Mouse (Mus musculus) c-Kit-positive CD71-positive TER-119-positive erythroid progenitor cells, embryonic 14.5 days (primary cell): ENCODE data around the gene Pamr1.

ENCODE experiments used
- DNase-seq: peaks from one replicate; pipeline ENCODE4 v3.0.0-alpha.2; 2013; ENCODE audit warnings: low spot score

The Pamr1 gene

DNA sequence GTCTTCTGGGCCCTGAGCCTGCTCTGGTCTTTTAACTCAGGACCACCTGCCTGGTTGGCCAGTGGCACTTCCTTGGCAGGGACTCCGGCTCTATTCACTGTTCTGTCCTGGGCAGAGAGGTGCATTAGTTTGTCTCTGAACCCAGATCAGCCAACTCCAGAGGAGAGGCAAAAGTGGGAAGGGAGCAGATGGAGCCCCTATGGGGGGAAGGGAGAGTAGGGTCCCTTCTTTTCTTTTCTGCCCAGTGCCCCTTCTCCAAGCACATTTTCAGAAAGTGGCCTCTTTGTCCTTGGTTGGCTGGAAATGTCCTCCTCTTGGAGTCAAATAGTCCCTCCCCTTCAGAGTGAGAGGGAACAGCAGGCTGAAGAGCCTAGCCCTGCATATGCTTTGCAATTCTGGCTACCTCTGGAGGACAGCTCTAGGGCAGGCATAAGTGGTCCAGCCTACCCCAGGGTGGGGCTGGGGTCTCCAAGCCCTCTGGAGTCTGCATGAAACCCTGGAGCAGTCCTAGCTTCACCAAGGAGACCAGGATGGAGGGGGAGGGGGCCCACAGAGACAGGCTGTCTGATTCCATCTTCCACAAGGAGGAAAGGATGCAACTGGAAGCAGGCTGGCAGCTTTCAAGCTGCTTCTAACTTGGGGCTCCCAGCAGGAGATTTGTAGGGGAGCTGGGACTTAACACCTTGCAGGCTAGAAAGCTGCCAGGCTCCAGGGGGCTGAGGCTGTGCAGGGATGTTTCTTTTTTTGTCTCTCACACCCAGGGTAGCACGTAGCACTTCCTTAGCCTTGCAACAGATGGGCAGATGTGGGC is 49.3 kb downstream of the Pamr1 start:
- DNase-seq = no peak

DNA sequence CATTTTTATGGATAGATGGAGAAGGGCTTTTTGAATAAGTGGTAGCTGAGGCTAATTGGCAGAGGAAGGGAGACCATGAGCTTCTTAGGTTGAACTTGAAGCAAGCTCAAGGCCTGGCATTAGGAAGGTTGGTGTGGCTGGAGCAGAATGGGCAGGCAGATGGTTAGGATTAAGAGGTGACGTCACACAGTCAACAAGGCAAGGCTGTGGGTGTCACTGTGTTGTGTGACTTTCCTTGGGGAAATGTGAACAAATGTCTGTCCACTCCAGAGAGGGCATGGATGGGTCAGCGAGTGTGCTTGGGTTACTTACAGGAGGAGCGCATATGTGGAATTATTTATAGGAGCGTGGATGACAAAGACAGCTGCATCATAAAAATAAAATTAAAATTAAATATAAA is 50.7 kb downstream of the Pamr1 start:
- no peak for DNase-seq

DNA sequence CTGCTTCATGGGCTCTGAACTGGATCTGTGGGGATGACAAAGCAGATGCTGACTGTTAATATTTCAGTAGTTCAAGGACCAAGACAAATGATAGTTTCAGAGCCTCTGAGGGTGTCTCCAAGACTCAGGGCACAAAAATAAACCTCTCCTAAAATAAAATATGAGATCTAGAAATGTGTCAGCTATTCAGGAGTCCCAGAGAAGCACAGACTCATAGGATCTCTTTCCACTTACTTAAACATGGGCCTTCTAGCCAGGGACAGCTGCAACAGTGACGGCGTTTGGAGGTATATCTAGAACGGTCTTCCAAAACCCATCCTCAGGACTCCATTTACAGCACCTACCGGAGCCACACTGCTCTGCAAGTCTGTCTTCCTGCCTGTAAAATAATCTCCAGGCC is 60.7 kb downstream of the Pamr1 start:
- no peak for DNase-seq

DNA sequence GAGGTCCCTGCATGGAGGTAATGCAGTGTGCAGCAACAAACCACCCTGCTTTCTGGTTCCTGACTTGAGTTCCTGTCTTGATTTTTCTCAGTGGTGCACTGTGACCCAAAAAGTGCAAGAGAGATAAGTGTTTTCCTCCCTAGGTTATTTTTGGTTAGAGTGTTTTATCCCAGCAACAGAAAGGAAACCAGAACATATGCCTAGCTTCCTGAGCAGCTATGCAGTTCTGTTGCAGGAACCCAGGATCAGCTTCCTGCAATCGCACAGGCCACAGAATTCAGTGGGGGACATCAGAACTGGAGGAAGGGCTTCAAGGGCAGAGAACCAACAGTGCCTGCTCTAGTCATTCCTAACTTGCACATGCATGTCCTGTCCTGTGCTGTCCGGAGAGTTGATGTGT is 66.8 kb downstream of the Pamr1 start:
- no peak for DNase-seq

DNA sequence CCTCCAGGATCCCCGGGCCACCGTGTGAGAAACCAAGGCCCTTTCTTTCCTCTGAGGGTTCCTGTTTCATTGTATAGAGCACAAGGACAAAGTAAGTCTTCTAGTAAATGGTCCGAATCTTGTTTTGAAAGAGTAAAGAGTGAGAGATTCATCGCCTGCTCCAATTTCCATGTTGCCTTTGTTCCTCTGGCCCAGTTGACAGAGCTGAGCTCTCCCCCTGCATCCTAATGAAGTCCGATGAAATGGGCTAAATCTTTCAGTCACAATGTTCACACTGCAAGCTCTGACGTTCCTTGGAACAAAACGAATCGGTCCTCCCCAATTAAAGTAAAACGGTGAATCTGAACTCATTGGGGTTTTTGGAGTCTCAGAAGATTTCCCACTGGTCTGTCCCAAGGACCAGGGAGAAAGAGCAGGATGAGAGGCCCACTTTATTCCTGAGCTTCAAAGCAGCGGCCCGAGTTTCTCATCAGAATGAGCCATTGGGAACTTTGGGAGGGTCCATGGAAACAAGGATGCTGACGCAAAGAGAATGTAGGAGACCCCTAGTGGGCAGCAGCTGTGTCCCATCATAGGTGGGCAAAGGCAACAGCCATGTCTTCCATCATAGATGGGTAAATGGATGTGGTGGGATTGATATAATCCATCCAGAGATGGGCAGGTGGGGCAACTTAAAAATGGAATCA is 71.1 kb downstream of the Pamr1 start:
- DNase-seq = no peak

DNA sequence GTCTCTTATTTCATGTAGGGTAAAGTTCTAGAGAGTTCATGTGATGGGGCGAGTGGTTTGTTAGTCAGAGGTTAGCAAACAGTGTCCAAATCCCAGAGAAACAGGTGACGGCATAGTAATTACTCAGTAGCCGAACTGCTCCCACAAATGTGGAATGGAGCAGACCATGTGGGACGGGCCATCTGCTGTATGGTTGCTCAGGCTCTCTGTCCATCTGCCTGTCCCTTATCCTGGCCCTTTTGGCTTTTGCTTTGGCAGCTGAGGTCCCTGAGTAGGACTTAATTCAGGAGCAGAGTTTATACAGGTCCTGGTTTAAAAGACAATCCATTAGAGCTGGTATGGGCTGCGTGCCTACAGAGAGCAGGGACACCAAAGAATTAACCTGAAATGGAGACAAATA is 72.4 kb downstream of the Pamr1 start:
- DNase-seq = no peak

DNA sequence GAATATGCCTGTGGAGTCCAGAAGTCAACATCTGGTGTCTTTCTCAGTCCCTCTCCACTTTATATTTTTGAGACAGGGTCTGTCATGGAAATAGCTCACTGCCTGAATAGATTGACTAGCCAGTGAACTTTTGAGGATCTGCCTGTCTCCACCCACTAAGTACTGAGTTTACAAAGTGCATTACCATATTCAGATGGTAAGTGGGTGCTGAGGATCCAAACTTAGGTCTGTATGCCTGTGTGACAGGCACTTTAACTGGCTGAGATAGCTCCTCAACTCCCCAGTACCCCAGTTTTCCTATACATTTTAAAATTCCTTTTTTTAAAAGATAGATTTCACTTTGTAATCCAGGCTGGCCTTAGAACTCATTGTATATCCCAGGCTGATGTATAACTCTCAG is 73.1 kb downstream of the Pamr1 start:
- no peak for DNase-seq

DNA sequence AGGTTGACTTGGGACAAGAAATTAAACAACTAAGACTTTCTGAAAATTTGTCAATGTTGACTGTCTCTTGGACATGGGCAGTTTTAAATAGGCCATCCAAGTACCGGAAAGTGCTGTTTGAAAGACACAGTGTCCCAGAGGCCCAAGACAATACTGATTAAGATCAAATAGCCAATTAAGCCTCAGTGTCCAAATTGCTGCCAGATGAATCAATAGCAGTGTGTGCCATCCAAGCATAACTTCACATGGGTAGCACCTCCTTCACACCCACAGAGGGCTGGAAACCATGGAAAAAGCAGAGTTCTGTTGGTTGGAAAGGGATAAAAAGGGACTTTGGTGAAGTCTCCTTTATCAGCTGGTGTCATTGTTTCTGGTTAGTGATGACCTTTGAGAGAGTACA is 74.7 kb downstream of the Pamr1 start:
- DNase-seq = no peak

DNA sequence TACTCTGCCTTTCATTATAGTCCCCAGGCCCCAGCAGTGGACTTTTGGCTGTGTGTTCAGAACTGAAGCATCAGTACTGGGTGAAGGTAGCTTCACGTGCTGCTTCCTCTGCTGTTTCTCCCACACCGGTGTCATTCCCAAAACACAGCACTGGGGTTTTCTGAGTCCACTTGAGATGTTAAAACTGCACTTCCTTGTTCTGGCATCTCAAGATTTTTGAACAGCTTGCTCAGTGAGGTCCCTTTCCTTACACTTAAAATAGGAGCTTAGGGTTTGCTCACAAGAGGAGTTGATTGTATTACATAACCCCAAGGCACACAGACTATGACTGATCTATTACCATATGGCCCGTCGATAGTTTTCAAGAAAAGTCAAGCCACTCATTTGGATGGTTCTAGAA is 82.5 kb downstream of the Pamr1 start:
- no peak for DNase-seq

DNA sequence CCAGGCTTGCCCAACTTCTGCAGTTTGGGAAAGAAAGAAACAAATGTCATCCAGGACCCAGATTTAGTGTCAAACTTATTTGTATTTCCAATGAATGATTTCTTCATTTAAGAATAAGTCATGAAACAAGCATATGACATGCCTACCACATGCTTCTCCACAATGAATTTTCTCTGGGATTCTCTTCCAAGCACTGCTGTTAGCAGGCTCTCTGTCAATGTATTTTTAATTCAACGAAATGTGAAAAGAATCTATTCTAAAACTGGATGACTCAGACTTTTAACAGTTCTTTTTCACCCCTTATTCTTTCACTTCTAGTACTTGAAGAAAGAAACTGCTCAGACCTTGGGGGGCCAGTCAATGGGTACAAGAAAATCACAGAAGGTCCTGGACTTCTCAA is 84.2 kb downstream of the Pamr1 start:
- DNase-seq = no peak

DNA sequence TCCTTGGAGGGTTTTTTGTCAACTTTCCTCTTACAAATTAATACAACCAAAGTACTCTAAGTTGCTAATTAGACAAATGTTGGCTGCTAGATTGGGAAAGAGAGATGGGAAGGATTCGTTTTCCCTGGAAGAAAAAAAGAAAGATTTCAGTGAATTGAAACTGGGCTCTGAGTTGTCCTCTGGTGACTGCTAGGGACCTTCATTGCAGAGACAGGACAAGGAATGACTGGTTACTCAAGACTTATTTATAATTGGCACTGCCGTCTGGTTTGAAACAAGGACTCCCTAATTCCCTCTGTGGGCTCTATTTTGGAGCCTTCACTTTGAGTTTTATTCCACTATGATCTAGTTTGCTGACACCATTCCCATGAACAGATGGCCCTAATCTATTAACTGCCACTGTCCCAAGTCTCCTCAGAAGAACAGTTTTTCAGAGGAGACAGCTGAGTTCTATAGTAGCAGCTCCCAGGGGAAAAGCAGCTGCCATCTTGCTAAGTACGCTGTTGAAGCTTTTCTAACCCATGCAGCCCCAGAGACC is 85.8 kb downstream of the Pamr1 start:
- DNase-seq = no peak

DNA sequence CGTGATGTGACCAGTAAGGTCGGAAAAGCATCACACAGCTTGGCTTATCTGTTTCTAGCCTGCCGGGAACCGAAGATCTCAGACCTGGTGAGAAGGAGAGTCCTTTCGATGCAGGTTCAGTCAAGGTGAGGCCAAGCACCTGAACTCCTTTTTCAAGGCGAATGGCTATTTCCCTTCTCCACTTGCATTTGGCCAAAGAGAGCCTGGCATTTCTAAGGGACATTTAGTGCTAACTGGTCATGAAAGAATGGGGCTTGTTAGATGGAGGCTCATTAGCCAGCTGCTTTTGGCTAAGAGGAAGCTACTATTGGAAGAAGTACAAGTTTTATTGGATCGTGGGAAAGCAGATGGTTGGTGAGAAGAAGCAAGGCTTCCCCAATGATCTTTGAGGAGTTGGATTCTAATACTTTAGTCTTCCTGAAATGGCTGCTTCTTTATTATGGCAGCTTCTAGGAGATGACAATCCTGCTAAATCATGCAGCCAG is 86.3 kb downstream of the Pamr1 start:
- no peak for DNase-seq

DNA sequence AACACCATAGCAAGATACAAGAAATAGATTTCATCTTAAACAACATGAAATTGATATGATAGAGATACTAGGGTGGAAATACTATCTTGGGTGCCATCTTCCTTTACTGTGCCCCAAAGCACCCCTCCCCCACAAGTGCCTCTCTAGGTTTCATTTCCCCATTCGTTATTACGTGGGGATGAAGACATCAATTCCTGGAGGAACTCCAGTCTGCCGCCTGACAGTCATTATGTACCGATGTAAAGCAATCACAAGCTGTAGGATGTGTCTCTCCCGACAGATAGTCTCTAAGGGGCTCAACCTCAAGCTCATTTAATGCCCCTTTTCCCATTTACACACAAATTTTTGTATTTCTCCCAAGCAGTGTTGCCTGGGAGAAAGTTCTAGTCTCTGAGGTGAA is 88.3 kb downstream of the Pamr1 start:
- DNase-seq = no peak

DNA sequence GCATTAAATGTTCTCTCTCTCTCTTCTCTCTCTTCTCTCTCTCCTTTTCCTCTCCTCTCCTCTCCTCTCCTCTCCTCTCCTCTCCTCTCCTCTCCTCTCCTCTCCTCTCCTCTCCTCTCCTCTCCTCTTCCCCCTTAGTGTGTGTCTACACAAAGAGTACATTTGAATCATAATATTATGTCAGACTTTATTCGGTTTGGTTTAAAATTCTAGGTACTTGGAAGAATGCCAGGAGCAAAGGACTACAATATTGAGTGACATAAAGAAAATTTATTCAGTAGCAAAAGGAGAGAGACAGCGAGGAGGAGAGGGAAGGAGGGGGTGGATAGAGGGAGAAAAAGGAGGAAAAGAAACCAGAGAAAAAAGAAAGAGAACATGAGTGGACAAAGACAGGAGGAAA is 88.9 kb downstream of the Pamr1 start:
- DNase-seq = no peak

DNA sequence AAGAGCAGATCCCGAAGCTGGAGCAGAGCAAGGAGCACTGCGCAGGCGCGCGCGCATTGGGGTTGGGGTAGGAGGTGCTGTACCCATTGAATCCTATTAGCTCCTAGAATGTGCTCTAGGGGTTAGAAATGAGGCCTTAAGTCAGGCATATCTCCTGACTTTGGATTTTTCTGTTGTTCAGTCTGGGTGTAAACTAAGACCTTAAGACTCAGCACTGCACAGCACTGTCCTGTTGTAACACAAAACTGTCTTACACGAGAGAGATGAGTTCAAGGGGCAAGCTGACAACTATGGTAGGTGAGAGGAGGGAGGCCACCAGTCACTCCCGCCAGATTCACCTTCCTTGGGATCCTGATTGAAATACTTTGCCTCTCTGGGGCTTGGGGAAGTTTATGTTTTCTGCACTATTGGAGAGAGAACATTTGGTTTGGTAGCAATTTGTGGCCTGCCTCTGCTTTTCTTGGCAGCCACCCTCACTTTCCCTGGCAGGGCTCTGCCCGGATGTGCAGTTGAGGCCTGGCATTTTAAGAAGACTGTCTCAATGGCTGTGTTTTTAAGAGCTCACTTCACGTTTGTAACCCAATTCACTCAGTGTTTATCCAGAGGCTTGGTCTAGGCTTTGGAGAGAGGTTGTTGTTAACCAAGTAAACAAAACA is 99.2 kb downstream of the Pamr1 start:
- DNase-seq = no peak

DNA sequence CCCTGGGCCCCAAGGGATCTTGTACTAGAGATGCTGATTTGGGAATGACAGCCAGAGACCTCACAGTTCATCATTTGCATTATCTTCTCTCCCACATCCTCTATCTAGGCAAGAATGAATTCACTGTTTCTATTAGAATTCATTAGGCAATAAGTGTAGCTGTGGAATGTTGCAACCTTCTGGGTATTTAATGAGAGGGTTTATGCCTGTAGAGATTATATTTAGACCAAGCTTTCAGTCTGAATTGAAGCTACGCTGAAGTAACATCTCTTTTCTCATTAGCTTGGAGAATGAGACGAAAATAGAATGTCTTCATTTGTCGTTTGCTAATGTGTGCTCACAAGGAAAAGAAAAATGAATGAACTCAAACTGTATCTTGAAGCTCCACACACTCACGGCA is 100.5 kb downstream of the Pamr1 start:
- DNase-seq = no peak

DNA sequence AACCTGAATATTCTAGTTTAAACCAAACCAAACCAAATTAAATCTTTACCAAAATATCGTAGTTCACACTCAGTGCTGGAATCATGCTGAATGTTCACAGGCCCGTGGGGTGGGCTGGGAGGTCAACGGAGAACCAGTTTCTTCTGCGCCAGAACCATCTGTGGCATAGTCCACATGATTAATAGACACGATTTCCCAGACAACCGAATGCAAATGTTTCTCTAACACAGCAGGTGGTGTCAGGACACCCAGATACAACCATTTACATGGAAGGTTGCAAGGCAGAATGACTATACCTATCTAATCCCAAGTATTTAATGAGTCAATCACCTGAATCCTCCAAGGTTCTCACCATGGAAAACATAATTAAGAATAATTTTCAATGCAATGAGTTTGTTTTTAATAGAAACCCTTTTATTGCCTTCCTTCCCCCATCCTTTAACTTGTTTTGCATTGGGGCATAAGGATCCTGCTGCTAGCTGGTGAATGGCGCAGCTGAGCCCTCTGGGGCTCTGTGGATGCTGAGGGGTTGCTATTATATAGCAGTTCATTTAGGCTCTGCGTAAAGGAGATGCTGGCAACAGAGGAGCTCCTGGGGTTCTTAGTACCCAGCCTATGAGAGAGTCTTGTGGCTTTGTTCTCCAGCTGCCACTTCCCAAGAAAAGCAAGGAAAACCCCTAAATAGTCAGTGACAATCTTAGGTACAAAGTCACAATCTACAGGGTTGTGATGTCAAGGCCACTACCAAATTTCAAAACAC is 106.3 kb downstream of the Pamr1 start:
- no peak for DNase-seq

DNA sequence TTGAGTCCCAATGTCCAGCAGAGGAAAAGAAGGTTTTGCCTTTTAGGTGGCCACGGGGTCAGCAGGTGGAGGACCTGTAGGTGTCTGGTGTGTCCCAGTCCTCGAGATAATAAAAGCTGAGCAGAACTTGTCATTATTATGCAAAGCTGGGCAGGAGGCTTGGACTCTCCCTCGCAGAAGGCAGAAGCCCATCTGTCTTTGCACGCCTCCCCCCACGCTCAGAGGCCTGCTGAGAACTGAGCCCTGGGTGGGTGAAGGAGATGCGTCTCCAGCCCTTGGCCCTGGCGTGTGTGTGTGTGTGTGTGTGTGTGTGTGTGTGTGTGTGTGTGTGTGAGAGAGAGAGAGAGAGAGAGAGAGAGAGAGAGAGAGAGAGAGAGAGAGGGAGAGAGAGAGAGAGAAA is 107.9 kb downstream of the Pamr1 start:
- DNase-seq = no peak

DNA sequence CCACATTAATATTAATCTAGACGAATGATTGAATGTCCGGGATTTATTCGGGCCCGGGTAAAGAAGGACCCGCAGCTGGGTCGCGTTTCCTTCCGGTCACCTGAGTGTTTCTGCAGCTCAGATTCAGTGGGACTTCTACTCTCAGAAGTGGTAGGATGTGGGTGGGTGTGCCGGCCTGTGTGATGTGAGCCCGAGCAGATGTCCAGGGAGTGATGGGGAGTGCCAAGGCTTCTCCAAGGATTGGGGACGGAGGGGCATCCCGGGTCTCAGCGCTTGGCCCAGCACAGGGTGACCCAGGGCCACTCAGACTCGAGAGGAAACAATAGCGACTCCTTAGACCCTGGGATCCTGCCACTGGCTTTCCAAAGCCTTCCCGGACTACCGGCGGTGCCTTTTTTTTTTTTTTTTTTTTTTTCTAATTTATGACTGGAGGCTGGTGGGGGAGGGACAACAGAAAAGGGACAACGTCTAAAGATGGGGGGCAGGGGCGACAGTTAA is 108.4 kb downstream of the Pamr1 start, which contains the start of gene Slc1a2:
Gene Slc1a2, plus strand, starts transcription at position 497 of the 498 bp plus-strand sequence.
- no peak for DNase-seq

DNA sequence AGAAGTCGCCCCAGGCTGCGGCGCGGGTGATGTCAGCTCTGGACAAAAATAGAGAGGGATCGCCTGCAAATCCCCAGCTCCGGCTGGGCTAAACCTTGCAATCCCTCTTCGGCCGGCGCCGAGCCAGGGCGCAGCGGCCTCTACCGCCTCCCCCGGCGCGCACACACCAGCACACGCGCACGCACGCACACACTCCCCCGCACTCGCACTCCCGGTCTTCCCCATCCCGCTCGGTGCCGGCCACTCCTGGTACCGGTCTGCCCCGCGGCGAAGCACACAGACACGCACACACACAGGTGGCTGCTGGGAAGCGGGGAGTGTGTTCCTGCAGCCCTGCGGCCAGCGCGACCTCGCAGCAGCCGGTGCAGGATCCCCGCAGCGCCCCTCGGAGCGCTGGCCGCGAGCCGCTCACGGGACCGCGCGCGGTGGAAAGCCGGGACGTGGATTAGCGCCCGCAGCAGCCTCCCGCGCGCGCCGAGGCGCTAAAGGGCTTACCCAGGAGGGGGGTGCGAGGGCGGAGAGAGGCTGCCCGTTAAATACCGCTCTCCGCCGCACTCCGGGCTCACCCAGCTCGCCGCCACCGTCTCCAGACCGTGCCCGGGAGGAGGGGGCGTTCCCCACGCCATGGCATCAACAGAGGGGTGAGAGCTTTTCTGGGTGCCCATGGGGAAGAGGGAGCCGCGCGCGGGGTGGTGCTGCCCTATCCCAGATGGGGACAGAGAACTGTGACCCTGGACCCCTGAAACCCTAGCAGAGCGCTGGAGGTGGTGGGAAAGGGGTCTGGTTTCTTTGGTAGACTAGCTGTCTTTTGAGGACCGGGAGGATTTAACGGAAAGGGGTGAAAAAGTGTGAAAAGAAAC is 109.1 kb downstream of the Pamr1 start:
- no peak for DNase-seq

DNA sequence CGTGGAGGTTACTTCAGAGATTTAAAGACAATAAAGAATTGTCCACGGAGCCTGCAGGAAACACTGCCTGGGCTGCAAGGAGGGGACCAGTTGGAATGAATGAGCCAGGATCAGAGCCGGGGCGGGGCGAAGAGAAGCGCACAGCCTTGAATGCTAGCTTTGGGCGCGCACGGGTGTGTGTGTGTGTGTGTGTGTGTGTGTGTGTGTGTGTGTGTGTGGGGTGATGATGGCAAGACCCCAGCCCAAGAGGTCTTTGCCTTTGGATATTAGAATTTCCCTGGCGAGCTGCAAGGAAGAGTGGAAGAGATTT is 109.7 kb downstream of the Pamr1 start:
- no peak for DNase-seq
